Mouse (Mus musculus) retina, adult 2 months (tissue): Measurements from ENCODE around the gene Ace.
A peak's percentile ranks its signal among the peaks of the same experiment; 100 is the strongest.

Experiments
- DNase-seq: peaks from one replicate; pipeline ENCODE4 v3.0.0-alpha.2; 2012; ENCODE audit warnings: low read depth, low spot score

Gene Ace

GRCm38 (mm10) chr11:105967741-105968574 is at the start of gene Ace:
Gene Ace (plus strand): TSS chr11:105967945.
- DNase-seq: no peak

- no peak for DNase-seq
Measured at GRCm38 (mm10) chr11:105920098-105920785, 47.5 kb upstream of the Ace start.

GRCm38 (mm10) chr11:105920836-105921235 is 46.9 kb upstream of the Ace start:
- DNase-seq: no peak

- DNase-seq: no peak
Measured at GRCm38 (mm10) chr11:105921275-105921674, 46.5 kb upstream of the Ace start.

GRCm38 (mm10) chr11:105922769-105923663 is 44.7 kb upstream of the Ace start:
- DNase-seq: no peak

GRCm38 (mm10) chr11:105927065-105928030 is 40.4 kb upstream of the Ace start:
- peak; percentile 65 for DNase-seq

GRCm38 (mm10) chr11:105928171-105928570 is 39.6 kb upstream of the Ace start:
- no peak for DNase-seq

- DNase-seq: no peak
Measured at GRCm38 (mm10) chr11:105931380-105931779, 36.4 kb upstream of the Ace start.

- DNase-seq: no peak
Measured at GRCm38 (mm10) chr11:105933746-105934145, 34.0 kb upstream of the Ace start.

- DNase-seq: no peak
Measured at GRCm38 (mm10) chr11:105934303-105934711, 33.4 kb upstream of the Ace start.

GRCm38 (mm10) chr11:105934816-105935215 is 32.9 kb upstream of the Ace start:
- no peak for DNase-seq

GRCm38 (mm10) chr11:105935496-105935895 is 32.2 kb upstream of the Ace start:
- DNase-seq: no peak

- DNase-seq: no peak
Measured at GRCm38 (mm10) chr11:105936200-105936599, 31.5 kb upstream of the Ace start.

- DNase-seq: no peak
Measured at GRCm38 (mm10) chr11:105936974-105937373, 30.8 kb upstream of the Ace start.

- no peak for DNase-seq
Measured at GRCm38 (mm10) chr11:105938771-105939170, 29.0 kb upstream of the Ace start.

- no peak for DNase-seq
Measured at GRCm38 (mm10) chr11:105941973-105942372, 25.8 kb upstream of the Ace start.

- no peak for DNase-seq
Measured at GRCm38 (mm10) chr11:105943133-105944102, 24.3 kb upstream of the Ace start.

GRCm38 (mm10) chr11:105944126-105944621 is 23.6 kb upstream of the Ace start:
- no peak for DNase-seq
